Mouse (Mus musculus): ENCODE measurements around the gene Tcl1b2. TPM values are rescaled to one million over a fixed set of nuclear protein-coding genes. Genes with fewer than 3 reads are reported as not detected.

Tcl1b2 gene
- polyA plus RNA-seq (2015; fragmentation: Nextera tagmentation; extraction: Ambion mirVana) = not detected in 2 replicates

- H3K9ac ChIP-seq (replicated peaks) = no peak within 1 kb of the TSS
- no peaks in the 10 kb centered on the region for H3K36me3 ChIP-seq
- no peaks in the 10 kb centered on the region for H3K27me3 ChIP-seq
- no peaks in the 10 kb centered on the region for H3K4me1 ChIP-seq
- no peak within 1 kb of the TSS for H3K4me2 ChIP-seq (replicated peaks)
- 82% methylated on average over 3 of the region's 3 CpGs for WGBS
- H3K4me3 ChIP-seq = no peak within 1 kb of the TSS
- no peaks in the 10 kb centered on the region for H3K9me3 ChIP-seq
- H3K27ac ChIP-seq (replicated peaks) = no peak within 1 kb of the TSS
- ATAC-seq (replicated peaks) = no peak
Measured at GRCm38 (mm10) chr12:105145714-105146113, at the start of gene Tcl1b2. Gene Tcl1b2 (plus strand): TSS chr12:105146014.

- 51% methylated on average over 9 of the region's 9 CpGs for WGBS
- H3K9ac ChIP-seq (replicated peaks) = no peak overlapping the region
- no peak for ATAC-seq (replicated peaks)
- no peak overlapping the region for H3K4me2 ChIP-seq (replicated peaks)
- H3K4me3 ChIP-seq = no peak overlapping the region
- no peaks in the 10 kb centered on the region for H3K27me3 ChIP-seq
- peaks cover 15% of the 10 kb centered on the region for H3K4me1 ChIP-seq
- no peak overlapping the region for H3K27ac ChIP-seq (replicated peaks)
- H3K9me3 ChIP-seq = no peaks in the 10 kb centered on the region
- H3K36me3 ChIP-seq = no peaks in the 10 kb centered on the region
Measured at GRCm38 (mm10) chr12:105099466-105100044, 46.3 kb upstream of the Tcl1b2 start.

GRCm38 (mm10) chr12:105102901-105103300 is 42.9 kb upstream of the Tcl1b2 start:
- H3K27me3 ChIP-seq = no peaks in the 10 kb centered on the region
- H3K4me3 ChIP-seq = no peak overlapping the region
- no peak overlapping the region for H3K4me2 ChIP-seq (replicated peaks)
- peaks cover 15% of the 10 kb centered on the region for H3K4me1 ChIP-seq
- WGBS = 31% methylated on average over 8 of the region's 8 CpGs
- H3K9me3 ChIP-seq = no peaks in the 10 kb centered on the region
- peak overlapping the region; percentile 63 for H3K27ac ChIP-seq (replicated peaks)
- no peaks in the 10 kb centered on the region for H3K36me3 ChIP-seq
- no peak overlapping the region for H3K9ac ChIP-seq (replicated peaks)
- peak; percentile 75 for ATAC-seq (replicated peaks)

- H3K4me1 ChIP-seq = peaks cover 15% of the 10 kb centered on the region
- H3K27me3 ChIP-seq = no peaks in the 10 kb centered on the region
- H3K9ac ChIP-seq (replicated peaks) = no peak overlapping the region
- no peak overlapping the region for H3K4me3 ChIP-seq
- H3K4me2 ChIP-seq (replicated peaks) = no peak overlapping the region
- ATAC-seq (replicated peaks) = peak; percentile 44; the same call in 1 of the 2 replicates
- WGBS = 7% methylated on average over 4 of the region's 4 CpGs
- no peak overlapping the region for H3K27ac ChIP-seq (replicated peaks)
- no peaks in the 10 kb centered on the region for H3K9me3 ChIP-seq
- H3K36me3 ChIP-seq = no peaks in the 10 kb centered on the region
Measured at GRCm38 (mm10) chr12:105104036-105104435, 41.8 kb upstream of the Tcl1b2 start.

- Histone ChIP-seq H3K9ac (replicated peaks) (no peak overlapping the region), H3K36me3 (no peaks in the 10 kb centered on the region), H3K27me3 (no peaks in the 10 kb centered on the region), H3K9me3 (no peaks in the 10 kb centered on the region), H3K4me3 (no peak overlapping the region), H3K27ac (replicated peaks) (no peak overlapping the region), H3K4me2 (replicated peaks) (no peak overlapping the region), H3K4me1 (peaks cover 15% of the 10 kb centered on the region)
- 85% methylated on average over 5 of the region's 5 CpGs for WGBS
- ATAC-seq (replicated peaks) = no peak
Measured at GRCm38 (mm10) chr12:105105326-105105725, 40.5 kb upstream of the Tcl1b2 start.

GRCm38 (mm10) chr12:105108856-105109255 is 37.0 kb upstream of the Tcl1b2 start:
- no peaks in the 10 kb centered on the region for H3K36me3 ChIP-seq
- H3K27ac ChIP-seq (replicated peaks) = no peak overlapping the region
- no peak overlapping the region for H3K4me2 ChIP-seq (replicated peaks)
- no peak overlapping the region for H3K9ac ChIP-seq (replicated peaks)
- H3K4me1 ChIP-seq = peaks cover 8% of the 10 kb centered on the region
- no peaks in the 10 kb centered on the region for H3K27me3 ChIP-seq
- no peaks in the 10 kb centered on the region for H3K9me3 ChIP-seq
- no peak for ATAC-seq (replicated peaks)
- 94% methylated on average over 4 of the region's 4 CpGs for WGBS
- no peak overlapping the region for H3K4me3 ChIP-seq

- no peaks in the 10 kb centered on the region for H3K36me3 ChIP-seq
- no peak overlapping the region for H3K27ac ChIP-seq (replicated peaks)
- no peak overlapping the region for H3K9ac ChIP-seq (replicated peaks)
- 77% methylated on average over 3 of the region's 3 CpGs for WGBS
- peaks cover 7% of the 10 kb centered on the region for H3K4me1 ChIP-seq
- no peak overlapping the region for H3K4me3 ChIP-seq
- ATAC-seq (replicated peaks) = no peak
- no peaks in the 10 kb centered on the region for H3K9me3 ChIP-seq
- H3K4me2 ChIP-seq (replicated peaks) = no peak overlapping the region
- H3K27me3 ChIP-seq = no peaks in the 10 kb centered on the region
Measured at GRCm38 (mm10) chr12:105109406-105109805, 36.4 kb upstream of the Tcl1b2 start.

GRCm38 (mm10) chr12:105109812-105110211 is 36.0 kb upstream of the Tcl1b2 start:
- no peak for ATAC-seq (replicated peaks)
- Histone ChIP-seq H3K36me3 (no peaks in the 10 kb centered on the region), H3K4me3 (no peak overlapping the region), H3K27ac (replicated peaks) (no peak overlapping the region), H3K9ac (replicated peaks) (no peak overlapping the region), H3K27me3 (no peaks in the 10 kb centered on the region), H3K4me2 (replicated peaks) (no peak overlapping the region), H3K9me3 (no peaks in the 10 kb centered on the region), H3K4me1 (peaks cover 7% of the 10 kb centered on the region)
- 75% methylated on average over 4 of the region's 4 CpGs for WGBS

GRCm38 (mm10) chr12:105112321-105112988 is 33.4 kb upstream of the Tcl1b2 start:
- 46% methylated on average over 13 of the region's 13 CpGs for WGBS
- no peaks in the 10 kb centered on the region for H3K9me3 ChIP-seq
- H3K27ac ChIP-seq (replicated peaks) = no peak overlapping the region
- no peak overlapping the region for H3K4me3 ChIP-seq
- no peaks in the 10 kb centered on the region for H3K27me3 ChIP-seq
- no peak for ATAC-seq (replicated peaks)
- no peak overlapping the region for H3K9ac ChIP-seq (replicated peaks)
- peaks cover 7% of the 10 kb centered on the region for H3K4me1 ChIP-seq
- no peaks in the 10 kb centered on the region for H3K36me3 ChIP-seq
- no peak overlapping the region for H3K4me2 ChIP-seq (replicated peaks)

GRCm38 (mm10) chr12:105116648-105117047 is 29.2 kb upstream of the Tcl1b2 start:
- H3K9ac ChIP-seq (replicated peaks) = no peak overlapping the region
- ATAC-seq (replicated peaks) = no peak
- 97% methylated on average over 1 of the region's 1 CpGs for WGBS
- H3K36me3 ChIP-seq = no peaks in the 10 kb centered on the region
- H3K27ac ChIP-seq (replicated peaks) = no peak overlapping the region
- no peak overlapping the region for H3K4me3 ChIP-seq
- no peak overlapping the region for H3K4me2 ChIP-seq (replicated peaks)
- H3K4me1 ChIP-seq = peaks cover 7% of the 10 kb centered on the region
- H3K27me3 ChIP-seq = no peaks in the 10 kb centered on the region
- H3K9me3 ChIP-seq = no peaks in the 10 kb centered on the region

- WGBS = 73% methylated on average over 6 of the region's 6 CpGs
- Histone ChIP-seq H3K27ac (replicated peaks) (no peak overlapping the region), H3K27me3 (no peaks in the 10 kb centered on the region), H3K36me3 (no peaks in the 10 kb centered on the region), H3K4me3 (no peak overlapping the region), H3K4me2 (replicated peaks) (no peak overlapping the region), H3K9ac (replicated peaks) (no peak overlapping the region), H3K9me3 (no peaks in the 10 kb centered on the region), H3K4me1 (no peaks in the 10 kb centered on the region)
- ATAC-seq (replicated peaks) = no peak
Measured at GRCm38 (mm10) chr12:105125362-105125761, 20.5 kb upstream of the Tcl1b2 start.

GRCm38 (mm10) chr12:105126516-105126915 is 19.3 kb upstream of the Tcl1b2 start:
- H3K27me3 ChIP-seq = no peaks in the 10 kb centered on the region
- no peaks in the 10 kb centered on the region for H3K9me3 ChIP-seq
- no peak overlapping the region for H3K4me3 ChIP-seq
- no peak overlapping the region for H3K4me2 ChIP-seq (replicated peaks)
- no peaks in the 10 kb centered on the region for H3K4me1 ChIP-seq
- H3K27ac ChIP-seq (replicated peaks) = no peak overlapping the region
- ATAC-seq (replicated peaks) = no peak
- H3K9ac ChIP-seq (replicated peaks) = no peak overlapping the region
- H3K36me3 ChIP-seq = no peaks in the 10 kb centered on the region
- 39% methylated on average over 4 of the region's 4 CpGs for WGBS

- Histone ChIP-seq H3K9ac (replicated peaks) (no peak overlapping the region), H3K27ac (replicated peaks) (no peak overlapping the region), H3K4me3 (no peak overlapping the region), H3K9me3 (no peaks in the 10 kb centered on the region), H3K36me3 (no peaks in the 10 kb centered on the region), H3K27me3 (no peaks in the 10 kb centered on the region), H3K4me1 (no peaks in the 10 kb centered on the region), H3K4me2 (replicated peaks) (no peak overlapping the region)
- whole genome bisulfite sequencing = 92% methylated on average over 2 of the region's 2 CpGs
- no peak for ATAC-seq (replicated peaks)
Measured at GRCm38 (mm10) chr12:105127607-105128006, 18.2 kb upstream of the Tcl1b2 start.

All from forebrain, embryonic 15.5 days (tissue).